Mouse (Mus musculus): ENCODE data around the gene Ablim1. TPM values are rescaled to one million over a fixed set of nuclear protein-coding genes. Genes with fewer than 3 reads are reported as not detected.

Gene Ablim1
- polyA plus RNA-seq, 1 experiment = 0.01 TPM

DNA sequence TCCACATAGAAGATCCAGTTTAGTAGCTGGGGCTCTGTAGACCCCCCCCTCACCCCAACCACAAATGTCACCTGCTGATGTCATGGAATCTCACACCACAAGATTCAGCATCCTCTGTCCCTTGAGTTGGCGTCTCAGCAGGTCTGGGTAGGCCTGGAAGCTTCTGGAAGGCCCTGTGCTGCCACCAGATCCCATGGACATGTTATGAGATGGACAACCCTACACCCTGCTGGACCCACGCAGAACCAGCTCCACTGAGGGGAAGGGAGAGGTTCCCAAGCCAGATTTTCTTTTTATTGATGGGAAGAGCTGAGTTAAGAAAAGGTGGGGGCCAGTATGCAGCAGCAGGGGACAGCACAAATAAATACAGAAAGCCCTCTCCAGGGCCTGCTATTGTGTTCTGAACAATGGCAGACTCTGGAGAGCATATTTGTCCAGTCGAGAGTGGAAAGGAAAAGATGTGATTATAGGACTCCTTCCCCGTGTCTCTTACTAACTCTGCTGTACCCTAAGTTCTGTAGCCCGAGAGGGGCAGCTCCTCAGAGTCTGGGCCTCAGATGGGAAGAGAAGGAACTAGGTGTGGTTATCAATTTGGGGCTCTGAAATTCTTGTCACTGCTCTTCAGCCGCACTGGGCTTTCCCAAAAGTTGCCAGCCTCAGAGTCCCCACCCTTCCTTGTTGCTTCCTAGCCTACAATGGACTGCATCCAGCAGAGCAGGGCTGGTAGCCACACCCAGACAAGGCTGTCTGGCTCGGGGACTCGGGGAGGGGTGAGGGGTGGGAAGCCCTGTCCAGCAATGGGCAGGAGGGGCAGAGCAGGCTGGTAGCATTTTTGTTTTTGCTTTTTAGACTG, 286.2 kb downstream of the Ablim1 start:
- Histone ChIP-seq H3K4me3 (replicated peaks) (no peak overlapping the region), H3K27me3 (ENCODE audit: control insufficient read depth) (no peaks in the 10 kb centered on the region), H3K4me1 (ENCODE audit: control insufficient read depth) (peaks cover 2% of the 10 kb centered on the region; the same call in 1 of the 2 replicates), H3K9me3 (ENCODE audit: control insufficient read depth, low read length) (peaks cover 10% of the 10 kb centered on the region), H3K36me3 (ENCODE audit: control insufficient read depth) (no peaks in the 10 kb centered on the region)
- TF ChIP-seq GATA1 (IDR thresholded peaks at IDR 0.05; ENCODE audit: low read length) (no peak), TAL1 (IDR thresholded peaks at IDR 0.05; ENCODE audit: low read length) (no peak)

DNA sequence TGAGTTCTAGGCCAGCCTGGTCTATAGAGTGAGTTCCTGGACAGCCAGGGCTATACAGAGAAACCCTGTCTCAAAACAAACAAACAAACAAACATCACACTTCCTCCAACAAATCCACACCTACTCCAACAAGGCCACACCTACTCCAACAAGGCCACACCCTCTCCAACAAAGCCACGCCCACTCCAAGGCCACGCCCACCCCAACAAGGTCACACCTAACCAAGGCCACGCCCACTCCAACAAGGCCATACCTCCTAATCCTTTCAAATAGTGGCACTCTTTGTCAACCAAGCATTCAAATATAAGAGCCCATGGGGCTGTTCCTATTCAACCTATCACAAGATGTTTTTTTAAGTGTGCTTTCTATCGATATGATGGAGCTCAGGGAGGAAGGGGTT, 288.2 kb downstream of the Ablim1 start:
- no peak for TF ChIP-seq TAL1 (IDR thresholded peaks at IDR 0.05; ENCODE audit: low read length)
- TF ChIP-seq GATA1 (IDR thresholded peaks at IDR 0.05; ENCODE audit: low read length) = no peak
- Histone ChIP-seq H3K27me3 (ENCODE audit: control insufficient read depth) (no peaks in the 10 kb centered on the region), H3K4me1 (ENCODE audit: control insufficient read depth) (peaks cover 2% of the 10 kb centered on the region; the same call in 1 of the 2 replicates), H3K36me3 (ENCODE audit: control insufficient read depth) (no peaks in the 10 kb centered on the region), H3K9me3 (ENCODE audit: control insufficient read depth, low read length) (peaks cover 10% of the 10 kb centered on the region), H3K4me3 (replicated peaks) (no peak overlapping the region)

DNA sequence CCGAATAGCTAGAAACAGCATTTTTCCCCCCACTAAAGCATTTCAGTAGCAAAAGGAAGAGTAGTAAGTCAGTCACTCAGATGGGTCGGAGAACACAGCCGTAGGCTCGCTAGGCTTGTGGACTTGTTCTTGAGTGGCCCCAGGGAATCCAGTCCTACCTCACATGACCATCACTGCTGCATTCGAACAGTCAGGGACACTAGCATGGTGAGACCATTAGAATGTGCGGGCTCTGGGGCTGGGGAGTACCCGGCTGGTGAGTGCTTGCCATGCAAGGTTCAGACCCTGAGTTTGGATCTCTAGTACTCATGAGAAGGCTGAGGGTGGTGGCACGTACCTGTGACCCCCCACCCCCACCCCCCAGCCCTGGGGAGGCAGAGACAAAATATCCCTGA, 296.9 kb downstream of the Ablim1 start:
- TF ChIP-seq GATA1 (IDR thresholded peaks at IDR 0.05; ENCODE audit: low read length) = no peak
- no peaks in the 10 kb centered on the region for H3K36me3 ChIP-seq (ENCODE audit: control insufficient read depth)
- no peaks in the 10 kb centered on the region for H3K27me3 ChIP-seq (ENCODE audit: control insufficient read depth)
- H3K9me3 ChIP-seq (ENCODE audit: control insufficient read depth, low read length) = no peaks in the 10 kb centered on the region
- no peaks in the 10 kb centered on the region for H3K4me1 ChIP-seq (ENCODE audit: control insufficient read depth)
- no peak overlapping the region for H3K4me3 ChIP-seq (replicated peaks)

DNA sequence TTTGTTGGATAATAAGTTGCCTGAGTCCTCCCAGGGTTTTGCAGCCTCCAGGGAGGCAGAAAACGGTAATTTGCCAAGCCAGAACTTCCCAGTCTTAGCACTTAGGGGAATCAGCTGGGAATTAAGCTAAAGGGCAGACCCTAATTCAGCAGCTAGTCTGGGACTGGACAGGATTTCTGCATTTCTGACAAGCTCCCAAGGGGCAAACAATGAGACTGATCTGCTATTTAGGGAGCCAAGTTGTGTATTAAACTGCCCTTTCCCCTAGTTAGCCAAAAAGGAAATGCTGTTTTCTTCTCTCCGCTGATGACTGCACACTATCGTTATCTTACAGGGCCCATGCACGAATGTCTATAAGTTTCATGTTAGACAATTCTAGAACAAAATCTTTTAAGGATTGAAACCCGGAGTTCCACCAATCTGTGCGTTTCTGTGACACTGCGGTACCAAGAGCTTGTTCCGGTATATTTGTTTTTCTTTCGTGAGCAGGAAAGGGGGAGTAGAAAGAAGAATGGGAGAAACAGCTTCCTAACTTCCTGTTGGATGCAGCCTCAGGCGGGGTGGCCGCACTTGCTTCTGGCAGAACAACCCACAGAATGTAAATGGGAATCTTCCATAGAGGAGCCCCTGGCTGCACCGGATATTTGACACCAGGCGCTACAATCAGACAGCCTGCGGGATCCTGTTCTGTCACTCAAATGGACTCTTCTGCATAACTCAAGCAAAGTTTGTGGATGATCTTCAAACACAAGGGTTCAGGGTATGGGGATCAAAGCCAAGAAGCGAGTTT, 297.5 kb downstream of the Ablim1 start:
- Histone ChIP-seq H3K36me3 (ENCODE audit: control insufficient read depth) (no peaks in the 10 kb centered on the region), H3K4me1 (ENCODE audit: control insufficient read depth) (no peaks in the 10 kb centered on the region), H3K9me3 (ENCODE audit: control insufficient read depth, low read length) (no peaks in the 10 kb centered on the region), H3K27me3 (ENCODE audit: control insufficient read depth) (no peaks in the 10 kb centered on the region), H3K4me3 (replicated peaks) (no peak overlapping the region)
- TF ChIP-seq TAL1 (IDR thresholded peaks at IDR 0.05; ENCODE audit: low read length) (no peak), GATA1 (IDR thresholded peaks at IDR 0.05; ENCODE audit: low read length) (no peak)

DNA sequence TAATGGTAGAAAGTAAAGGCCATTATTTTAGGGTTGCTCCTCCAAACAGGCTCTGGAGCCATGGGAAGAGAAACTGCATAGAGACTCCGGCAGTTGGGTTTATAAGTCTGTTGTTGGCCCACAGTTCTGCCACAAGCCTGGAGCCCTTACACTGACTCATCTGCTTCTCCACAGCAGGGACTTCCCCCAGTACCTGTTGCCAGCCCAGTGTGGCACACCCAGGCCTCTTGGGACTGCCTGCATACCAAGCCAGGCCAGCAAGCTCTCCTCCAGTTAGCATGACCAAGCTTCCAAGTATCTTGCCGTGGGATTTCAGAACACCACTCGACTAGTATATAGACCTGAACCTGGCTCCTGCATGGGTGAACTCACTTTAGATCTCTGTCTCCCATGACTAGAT, 299.9 kb downstream of the Ablim1 start:
- TF ChIP-seq GATA1 (IDR thresholded peaks at IDR 0.05; ENCODE audit: low read length) (no peak), TAL1 (IDR thresholded peaks at IDR 0.05; ENCODE audit: low read length) (no peak)
- H3K4me3 ChIP-seq (replicated peaks) = no peak overlapping the region
- H3K9me3 ChIP-seq (ENCODE audit: control insufficient read depth, low read length) = no peaks in the 10 kb centered on the region
- H3K36me3 ChIP-seq (ENCODE audit: control insufficient read depth) = no peaks in the 10 kb centered on the region
- H3K27me3 ChIP-seq (ENCODE audit: control insufficient read depth) = 0 out of 2 replicates have a peak, but pooled peaks cover 2% of the 10 kb centered on the region
- no peaks in the 10 kb centered on the region for H3K4me1 ChIP-seq (ENCODE audit: control insufficient read depth)

DNA sequence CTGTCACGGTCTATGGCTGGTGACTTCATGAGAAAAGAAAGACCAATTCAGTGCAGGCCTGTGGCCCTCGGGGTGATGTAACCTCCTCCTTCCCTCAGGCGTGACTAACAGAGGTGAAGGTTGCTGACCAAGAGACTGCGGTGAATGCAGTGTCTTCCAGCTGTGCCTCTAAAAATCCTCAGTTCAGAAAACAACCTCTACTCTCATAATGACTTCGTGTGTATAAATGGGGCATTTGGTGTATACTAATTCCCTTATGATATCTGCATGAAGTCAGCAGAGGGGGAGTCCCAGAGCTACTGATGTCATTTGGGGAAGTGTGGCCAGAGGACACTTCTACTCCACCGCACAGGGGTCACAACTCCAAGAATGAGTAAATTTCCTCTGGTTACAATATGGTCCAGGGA, 301.4 kb downstream of the Ablim1 start:
- Histone ChIP-seq H3K4me1 (ENCODE audit: control insufficient read depth) (no peaks in the 10 kb centered on the region), H3K27me3 (ENCODE audit: control insufficient read depth) (peaks cover 13% of the 10 kb centered on the region), H3K9me3 (ENCODE audit: control insufficient read depth, low read length) (no peaks in the 10 kb centered on the region), H3K4me3 (replicated peaks) (no peak overlapping the region), H3K36me3 (ENCODE audit: control insufficient read depth) (no peaks in the 10 kb centered on the region)
- TF ChIP-seq GATA1 (IDR thresholded peaks at IDR 0.05; ENCODE audit: low read length) = no peak
- TF ChIP-seq TAL1 (IDR thresholded peaks at IDR 0.05; ENCODE audit: low read length) = no peak

DNA sequence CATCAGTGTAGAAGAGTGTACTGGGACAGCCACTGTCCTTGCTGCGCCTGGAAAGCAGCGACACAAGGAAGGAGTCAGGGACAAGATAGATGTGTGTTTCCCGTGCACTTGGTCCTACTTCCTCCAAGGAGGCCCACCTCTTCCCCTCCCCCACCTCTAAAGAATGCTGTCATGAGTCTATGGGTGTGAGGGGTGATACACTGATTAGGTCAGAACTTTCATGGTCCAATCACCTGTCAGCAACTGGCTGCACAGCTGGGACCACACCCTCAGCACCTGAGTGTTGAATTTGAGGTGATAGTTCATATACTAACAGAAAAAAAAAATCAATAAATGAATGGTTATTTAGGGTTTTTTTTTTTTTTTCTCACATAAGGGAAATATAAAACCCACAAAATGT, 302.7 kb downstream of the Ablim1 start:
- H3K4me3 ChIP-seq (replicated peaks) = no peak overlapping the region
- no peaks in the 10 kb centered on the region for H3K4me1 ChIP-seq (ENCODE audit: control insufficient read depth)
- H3K27me3 ChIP-seq (ENCODE audit: control insufficient read depth) = peaks cover 25% of the 10 kb centered on the region
- H3K36me3 ChIP-seq (ENCODE audit: control insufficient read depth) = no peaks in the 10 kb centered on the region
- TF ChIP-seq GATA1 (IDR thresholded peaks at IDR 0.05; ENCODE audit: low read length) = no peak
- no peak for TF ChIP-seq TAL1 (IDR thresholded peaks at IDR 0.05; ENCODE audit: low read length)
- no peaks in the 10 kb centered on the region for H3K9me3 ChIP-seq (ENCODE audit: control insufficient read depth, low read length)

DNA sequence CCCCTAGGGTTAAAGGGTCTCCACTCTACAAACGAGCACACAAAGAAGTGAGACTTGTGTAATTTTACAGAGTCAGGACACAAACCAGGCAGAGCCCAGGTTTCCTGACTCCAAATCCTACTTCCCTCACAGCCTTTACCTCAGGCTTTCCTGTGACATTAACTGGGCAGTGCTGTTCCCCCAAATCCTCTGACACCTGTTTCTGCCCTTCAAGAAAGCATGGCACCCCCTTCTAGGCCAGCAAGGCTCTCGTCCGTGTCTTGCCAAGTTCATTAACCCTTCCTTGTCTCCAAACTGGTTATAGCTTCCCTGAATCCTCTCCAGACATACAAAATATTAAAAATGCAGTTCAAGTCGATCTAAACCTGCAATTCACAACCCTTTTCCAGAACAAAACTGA, 304.7 kb downstream of the Ablim1 start:
- Histone ChIP-seq H3K36me3 (ENCODE audit: control insufficient read depth) (no peaks in the 10 kb centered on the region), H3K4me3 (replicated peaks) (no peak overlapping the region), H3K9me3 (ENCODE audit: control insufficient read depth, low read length) (no peaks in the 10 kb centered on the region), H3K4me1 (ENCODE audit: control insufficient read depth) (no peaks in the 10 kb centered on the region), H3K27me3 (ENCODE audit: control insufficient read depth) (peaks cover 28% of the 10 kb centered on the region)
- TF ChIP-seq GATA1 (IDR thresholded peaks at IDR 0.05; ENCODE audit: low read length) (no peak), TAL1 (IDR thresholded peaks at IDR 0.05; ENCODE audit: low read length) (no peak)

DNA sequence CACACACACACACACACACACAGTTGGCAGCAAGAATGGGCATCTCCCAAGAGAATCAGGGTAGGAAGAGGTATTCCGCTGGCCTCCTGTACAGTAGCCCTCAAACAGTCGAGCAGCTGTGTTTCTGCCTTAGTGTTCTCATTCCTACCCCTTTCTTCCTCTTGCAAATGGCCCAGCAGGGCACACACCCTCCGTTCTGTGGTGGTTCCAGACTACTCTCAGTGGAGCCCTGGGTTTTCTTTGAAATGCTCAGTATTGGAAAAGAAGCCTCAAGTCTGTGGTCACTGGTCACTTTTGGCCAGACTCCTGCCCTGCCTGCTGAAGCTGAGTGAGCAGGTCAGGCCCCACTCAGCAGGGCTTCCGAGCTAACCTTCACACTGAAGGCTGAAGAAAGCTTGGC, 305.1 kb downstream of the Ablim1 start:
- Histone ChIP-seq H3K4me1 (ENCODE audit: control insufficient read depth) (no peaks in the 10 kb centered on the region), H3K27me3 (ENCODE audit: control insufficient read depth) (peaks cover 28% of the 10 kb centered on the region), H3K9me3 (ENCODE audit: control insufficient read depth, low read length) (no peaks in the 10 kb centered on the region), H3K36me3 (ENCODE audit: control insufficient read depth) (no peaks in the 10 kb centered on the region), H3K4me3 (replicated peaks) (no peak overlapping the region)
- no peak for TF ChIP-seq GATA1 (IDR thresholded peaks at IDR 0.05; ENCODE audit: low read length)
- TF ChIP-seq TAL1 (IDR thresholded peaks at IDR 0.05; ENCODE audit: low read length) = no peak
